Mouse (Mus musculus): ENCODE measurements around the gene Gm5416. TPM values are rescaled to one million over a fixed set of nuclear protein-coding genes. Genes with fewer than 3 reads are reported as not detected.

Gene Gm5416
- polyA plus RNA-seq, 1 experiment from 2014 or later: not detected

Other genes starting within 250 kb of the Gm5416 start
- 39.1 and 40.4 TPM in 2 replicates for gene Kpna1, start 231.7 kb upstream of the Gm5416 start, polyA plus RNA-seq (2014; fragmentation: Nextera tagmentation; extraction: Ambion mirVana)
- gene Wdr5b, start 169.2 kb upstream of the Gm5416 start, polyA plus RNA-seq (2014; fragmentation: Nextera tagmentation; extraction: Ambion mirVana): 9.9 and 11.0 TPM in 2 replicates
- gene Fam162a, start 138.8 kb upstream of the Gm5416 start, polyA plus RNA-seq (2014; fragmentation: Nextera tagmentation; extraction: Ambion mirVana): 338 and 352 TPM in 2 replicates
- 78.6 and 80.6 TPM in 2 replicates for gene Ccdc58, start 138.7 kb upstream of the Gm5416 start, polyA plus RNA-seq (2014; fragmentation: Nextera tagmentation; extraction: Ambion mirVana)
- not detected in 2 replicates for gene Csta1, start 79.2 kb upstream of the Gm5416 start, polyA plus RNA-seq (2014; fragmentation: Nextera tagmentation; extraction: Ambion mirVana)
- not detected in 2 replicates for gene Stfa2l1, start 53.6 kb upstream of the Gm5416 start, polyA plus RNA-seq (2014; fragmentation: Nextera tagmentation; extraction: Ambion mirVana)
- 0.70 and 2.7 TPM in 2 replicates for gene Gm5483, start 26.2 kb upstream of the Gm5416 start, polyA plus RNA-seq (2014; fragmentation: Nextera tagmentation; extraction: Ambion mirVana)
- gene 2010005H15Rik, start 11.1 kb downstream of the Gm5416 start, polyA plus RNA-seq (2014; fragmentation: Nextera tagmentation; extraction: Ambion mirVana): 0.34 TPM in 1 of 2 replicates, not detected in the other
- 0.86 and 5.4 TPM in 2 replicates for gene Stfa1, start 66.5 kb downstream of the Gm5416 start, polyA plus RNA-seq (2014; fragmentation: Nextera tagmentation; extraction: Ambion mirVana)
- not detected in 2 replicates for gene BC117090, start 123.9 kb downstream of the Gm5416 start, polyA plus RNA-seq (2014; fragmentation: Nextera tagmentation; extraction: Ambion mirVana)
- 4.2 TPM in 1 of 2 replicates, not detected in the other for gene BC100530, start 157.3 kb downstream of the Gm5416 start, polyA plus RNA-seq (2014; fragmentation: Nextera tagmentation; extraction: Ambion mirVana)
- not detected in 2 replicates for gene Stfa2, start 198.1 kb downstream of the Gm5416 start, polyA plus RNA-seq (2014; fragmentation: Nextera tagmentation; extraction: Ambion mirVana)
- 1.5 TPM in 1 of 2 replicates, not detected in the other for gene Stfa3, start 245.0 kb downstream of the Gm5416 start, polyA plus RNA-seq (2014; fragmentation: Nextera tagmentation; extraction: Ambion mirVana)